Mouse (Mus musculus): Measurements from ENCODE around the gene Slc26a6.
A peak's percentile ranks its signal among the peaks of the same experiment; 100 is the strongest.

GRCm38 (mm10) chr9:108842989-108843388 lies 10.1 kb upstream of the Slc26a6 start:
- TF ChIP-seq FOSL1 (IDR thresholded peaks at IDR 0.05; ENCODE audit: insufficient read depth, low read length, poor library complexity, severe bottlenecking) = no peak
- peak; percentile 20 for TF ChIP-seq CTCF (IDR thresholded peaks at IDR 0.05; ENCODE audit: control insufficient read depth, insufficient read depth, insufficient read length)
- TF ChIP-seq USF1 (IDR thresholded peaks at IDR 0.05; ENCODE audit: low read depth) = no peak
- no peak for TF ChIP-seq CEBPB (IDR thresholded peaks at IDR 0.05; ENCODE audit: low read depth)
- no peak for TF ChIP-seq MYOG (IDR thresholded peaks at IDR 0.05; ENCODE audit: control insufficient read depth, extremely low read depth, insufficient read length)
- no peak for TF ChIP-seq MYOD1 (IDR thresholded peaks at IDR 0.05; ENCODE audit: control insufficient read depth, insufficient read length, low read depth)
- no peak for TF ChIP-seq MAX (IDR thresholded peaks at IDR 0.05)
